Mouse (Mus musculus) retina, adult 2 months (tissue): ENCODE measurements around the gene Ppp1r9a.

Experiments used
- DNase-seq: peaks from one replicate; pipeline ENCODE4 v3.0.0-alpha.2; 2012; ENCODE audit warnings: low read depth, low spot score

Gene Ppp1r9a

DNA sequence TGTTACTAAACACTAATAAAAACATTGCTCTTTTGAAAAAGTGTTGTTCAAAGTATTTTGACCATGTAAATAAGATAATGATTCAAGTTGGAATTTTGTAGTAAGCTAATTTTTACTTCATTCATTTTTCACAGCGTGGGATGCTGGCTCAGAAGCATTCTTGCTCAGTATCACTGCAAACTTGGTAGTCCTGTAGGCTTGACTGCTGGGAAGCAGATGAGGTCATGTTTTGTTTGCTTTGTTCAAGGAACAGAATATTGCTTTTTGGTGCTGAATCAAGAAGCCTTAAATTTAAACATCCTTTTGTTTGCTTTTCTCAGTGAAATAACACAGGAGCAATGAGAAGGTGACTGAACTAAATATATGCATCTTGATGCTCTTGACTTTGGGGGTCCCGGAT is 136.6 kb downstream of the Ppp1r9a start:
- DNase-seq = no peak

DNA sequence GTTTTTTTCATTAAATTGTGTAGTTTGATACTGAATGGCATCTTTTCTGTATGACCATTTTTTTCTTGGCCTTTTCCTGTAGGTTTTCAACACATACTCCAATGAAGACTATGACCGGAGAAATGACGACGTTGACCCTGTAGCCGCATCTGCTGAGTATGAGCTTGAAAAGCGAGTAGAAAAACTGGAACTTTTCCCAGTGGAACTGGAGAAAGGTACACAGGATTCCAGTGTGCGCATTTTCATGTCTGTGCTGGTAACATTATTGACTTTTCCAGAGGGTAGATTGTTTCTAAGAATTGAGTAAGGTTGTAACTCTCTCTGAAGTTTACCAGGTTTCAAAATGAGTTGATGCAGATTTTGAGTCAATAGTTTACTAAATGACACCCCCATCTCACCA is 143.1 kb downstream of the Ppp1r9a start:
- DNase-seq = no peak

DNA sequence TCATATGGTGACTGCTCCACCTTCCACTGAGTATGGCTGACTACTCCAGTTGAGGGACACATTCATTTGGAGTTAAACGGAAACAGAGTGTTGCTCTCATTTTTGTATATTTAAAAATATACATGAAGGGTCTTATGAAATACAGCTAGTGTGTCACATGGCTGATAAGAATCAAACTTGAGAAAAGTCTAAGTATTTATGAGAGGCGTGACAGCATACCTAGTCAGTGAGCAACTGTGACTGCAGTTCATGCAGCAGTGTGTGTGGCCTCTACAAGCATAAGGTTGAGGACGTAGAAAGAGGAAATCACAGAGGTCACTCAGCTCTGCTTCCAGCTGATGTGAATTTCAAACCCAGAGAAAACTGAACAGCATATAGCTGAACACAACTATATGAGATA is 145.3 kb downstream of the Ppp1r9a start:
- no peak for DNase-seq

DNA sequence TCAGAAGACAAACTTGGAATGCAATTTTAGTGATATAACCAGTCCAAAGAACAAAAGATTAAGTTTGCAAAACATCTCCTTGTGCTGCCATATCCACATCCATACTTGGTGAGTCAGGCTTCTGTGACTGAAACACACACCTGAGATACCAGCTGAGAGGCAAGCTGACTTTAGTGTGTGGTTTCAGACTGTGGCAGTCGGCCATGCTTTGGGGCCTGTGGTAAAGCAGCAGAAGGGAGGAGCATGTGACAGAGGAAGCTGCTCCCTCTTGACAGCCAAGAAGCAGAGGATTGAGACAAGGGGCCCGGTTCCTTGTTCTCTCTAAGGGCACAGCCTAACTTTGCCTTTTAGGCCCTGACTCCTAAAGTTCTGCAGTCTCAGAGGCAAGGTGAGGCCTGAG is 149.6 kb downstream of the Ppp1r9a start:
- no peak for DNase-seq

DNA sequence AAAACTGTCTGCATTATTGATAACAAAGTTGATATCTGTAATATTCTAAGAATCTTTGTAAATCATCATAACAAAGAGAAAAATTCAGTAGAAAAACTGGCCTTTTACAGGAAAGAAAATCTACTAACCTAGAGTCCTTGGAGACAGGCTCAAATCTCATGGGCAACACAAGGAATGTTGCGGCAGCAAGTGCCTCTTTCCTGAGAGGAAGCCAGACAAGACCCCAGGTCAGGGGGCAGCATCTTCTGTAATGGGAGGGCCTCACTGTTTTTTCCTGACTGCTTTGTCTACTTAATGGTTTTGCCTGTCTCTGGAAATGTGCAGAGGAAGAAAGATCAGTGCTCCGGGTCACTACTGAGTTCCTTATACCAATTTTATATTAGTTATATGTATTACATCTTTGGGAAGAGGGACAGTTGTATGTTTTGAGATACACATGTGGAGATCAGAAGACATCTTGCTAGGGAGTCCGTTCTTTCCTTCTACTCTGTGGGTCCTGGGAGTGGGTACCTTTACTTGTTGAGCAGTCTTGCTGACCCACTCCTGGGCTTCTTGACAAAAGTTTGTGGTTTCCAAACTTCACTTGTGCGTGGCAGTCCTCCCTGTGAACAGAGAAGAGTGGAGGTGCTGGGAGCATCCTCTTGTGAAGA is 151.9 kb downstream of the Ppp1r9a start:
- DNase-seq = no peak

DNA sequence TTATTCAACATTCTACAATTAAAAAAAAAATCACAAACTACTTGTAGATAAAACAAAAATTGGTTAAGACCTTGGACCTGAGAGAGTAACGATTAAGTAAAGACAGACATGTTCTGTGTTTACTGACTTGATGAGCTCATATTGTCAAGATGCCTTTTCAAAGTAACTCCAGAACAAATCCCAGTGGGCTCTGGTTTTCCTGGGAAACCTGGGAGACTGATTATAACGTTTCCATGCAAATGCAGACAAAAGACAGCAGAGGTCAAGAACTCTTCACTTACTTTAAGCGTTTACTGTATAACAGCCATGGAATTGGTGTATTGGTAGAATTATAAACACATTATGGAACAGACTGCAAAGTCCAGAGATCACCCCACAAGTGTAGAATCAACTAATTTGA is 172.0 kb downstream of the Ppp1r9a start:
- DNase-seq = no peak

DNA sequence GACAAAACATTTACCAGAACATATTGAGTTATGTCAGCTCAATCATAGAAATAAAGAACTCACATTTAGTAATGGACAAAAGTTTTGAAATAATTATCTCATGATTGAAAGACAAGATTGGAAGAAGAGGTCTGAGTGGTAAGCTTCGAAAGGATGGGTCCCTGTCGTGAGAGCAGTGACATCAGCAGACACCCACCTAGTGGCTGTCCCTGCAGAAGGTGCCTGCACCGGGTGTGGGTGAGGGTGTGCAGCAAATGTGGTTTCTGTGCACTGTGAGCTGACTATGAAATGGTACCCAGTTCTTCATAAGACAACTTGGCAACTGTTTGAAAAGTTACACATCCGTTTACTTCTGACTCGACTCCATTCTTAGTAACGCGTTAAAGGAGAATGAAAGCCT is 173.0 kb downstream of the Ppp1r9a start:
- no peak for DNase-seq

DNA sequence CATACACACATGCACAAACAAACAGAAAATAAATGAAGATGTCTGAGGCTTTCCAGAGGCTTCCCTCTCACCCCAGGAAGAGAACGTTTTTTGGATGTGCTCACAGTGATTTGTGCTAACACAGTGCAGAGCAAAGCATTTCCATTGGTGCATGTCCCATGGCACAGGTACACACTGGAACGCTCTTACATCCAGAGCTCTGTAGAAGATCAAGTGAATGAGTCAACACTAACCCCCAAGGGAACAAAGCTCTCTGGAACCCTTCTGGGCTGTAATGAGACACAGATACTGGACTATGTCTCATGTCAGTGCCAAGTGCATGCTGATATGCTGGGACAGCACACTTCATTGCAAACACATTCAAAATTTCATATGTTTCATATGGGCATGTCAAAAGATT is 175.3 kb downstream of the Ppp1r9a start:
- no peak for DNase-seq

DNA sequence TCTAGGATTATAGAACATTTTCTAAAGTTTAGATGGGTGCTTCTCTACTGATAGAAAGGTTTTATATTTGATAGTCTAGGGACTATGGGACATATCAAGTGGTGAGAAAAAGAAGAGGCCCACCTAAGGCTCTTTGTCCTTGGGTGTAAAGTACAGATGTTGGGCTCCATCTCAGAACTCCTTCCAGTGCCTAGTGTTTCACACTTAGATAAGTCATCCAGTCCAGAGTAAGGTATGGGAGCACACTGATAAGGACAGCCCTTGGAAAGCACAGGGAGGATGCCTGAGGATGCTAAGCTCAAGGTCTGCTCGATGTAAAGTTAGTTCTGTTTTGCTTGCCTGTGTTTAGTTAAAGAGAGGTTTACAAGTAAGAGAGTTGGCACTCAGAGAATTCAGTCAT is 176.4 kb downstream of the Ppp1r9a start:
- no peak for DNase-seq

DNA sequence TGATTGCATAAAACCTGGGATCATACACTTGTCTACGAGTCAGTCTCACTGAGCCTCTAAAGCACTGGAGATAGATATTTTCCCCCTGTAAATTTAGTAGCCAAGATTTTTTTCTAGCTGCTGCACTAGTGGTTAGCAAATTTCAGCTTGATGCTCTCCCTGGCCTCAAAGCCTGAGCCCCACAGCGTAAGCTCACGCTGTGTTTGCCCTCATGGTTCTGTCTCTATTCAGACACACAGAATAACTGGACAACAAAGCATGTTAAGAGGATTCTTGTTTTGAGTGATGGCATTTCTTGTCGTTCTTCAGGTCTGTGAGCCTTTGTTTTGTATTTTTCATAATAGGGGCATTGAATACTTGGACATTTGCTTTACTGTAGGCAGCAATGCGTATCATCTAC is 177.4 kb downstream of the Ppp1r9a start:
- no peak for DNase-seq

DNA sequence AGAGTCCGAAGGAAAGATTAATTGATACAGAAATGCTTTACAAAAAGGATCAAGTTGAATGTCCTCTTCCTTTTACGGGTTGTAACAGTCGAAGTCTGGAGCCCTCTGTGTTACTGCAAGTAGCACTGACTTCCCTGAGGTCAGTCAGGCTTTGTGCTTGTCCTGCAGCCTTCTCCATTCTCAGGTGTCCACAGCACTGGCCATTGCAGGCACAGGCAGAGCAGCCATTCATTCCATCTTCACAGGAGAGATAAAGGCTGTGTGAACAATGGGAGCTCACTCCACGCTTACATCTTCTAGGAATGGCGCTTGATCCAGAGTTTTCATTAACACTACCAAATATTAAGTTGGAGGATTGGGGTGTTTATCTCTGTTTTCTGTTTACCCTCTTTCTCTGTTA is 177.8 kb downstream of the Ppp1r9a start:
- no peak for DNase-seq

DNA sequence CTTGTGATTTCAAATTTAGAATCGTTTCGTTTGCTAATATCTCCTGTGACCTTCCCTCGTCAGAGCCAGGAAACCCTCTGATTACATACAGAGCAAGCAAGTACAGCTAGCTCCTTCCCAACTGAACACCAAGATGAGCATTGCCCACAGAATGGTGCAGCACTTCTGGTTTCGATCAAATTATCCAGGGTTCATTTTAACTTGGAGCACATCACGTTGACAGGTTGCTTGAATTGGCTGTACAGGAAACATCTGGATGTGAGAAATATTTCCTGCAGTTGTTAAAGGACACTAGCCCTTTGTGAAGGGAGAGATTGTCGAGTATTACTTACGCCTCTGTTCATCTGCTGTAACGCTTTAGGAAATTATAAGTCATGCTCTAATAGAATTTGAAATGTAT is 178.4 kb downstream of the Ppp1r9a start:
- no peak for DNase-seq

DNA sequence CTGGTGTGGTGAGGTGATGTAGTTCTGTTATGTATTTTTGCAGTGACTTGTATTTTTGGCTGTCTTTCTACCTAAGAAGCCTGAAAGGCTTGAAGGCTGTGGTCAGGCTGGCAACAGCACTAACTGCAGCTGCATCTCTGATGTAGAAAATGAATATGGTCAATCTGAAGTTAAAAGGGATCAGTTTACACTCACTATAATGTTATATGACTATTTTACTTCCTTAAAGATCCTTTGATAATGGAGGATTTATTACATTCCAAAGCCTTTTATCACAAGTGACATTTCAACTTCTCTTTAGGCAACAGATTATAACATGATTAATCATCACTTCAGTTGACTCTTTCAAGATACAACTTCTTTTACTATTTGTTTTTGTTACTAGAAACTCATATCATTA is 179.4 kb downstream of the Ppp1r9a start:
- no peak for DNase-seq

DNA sequence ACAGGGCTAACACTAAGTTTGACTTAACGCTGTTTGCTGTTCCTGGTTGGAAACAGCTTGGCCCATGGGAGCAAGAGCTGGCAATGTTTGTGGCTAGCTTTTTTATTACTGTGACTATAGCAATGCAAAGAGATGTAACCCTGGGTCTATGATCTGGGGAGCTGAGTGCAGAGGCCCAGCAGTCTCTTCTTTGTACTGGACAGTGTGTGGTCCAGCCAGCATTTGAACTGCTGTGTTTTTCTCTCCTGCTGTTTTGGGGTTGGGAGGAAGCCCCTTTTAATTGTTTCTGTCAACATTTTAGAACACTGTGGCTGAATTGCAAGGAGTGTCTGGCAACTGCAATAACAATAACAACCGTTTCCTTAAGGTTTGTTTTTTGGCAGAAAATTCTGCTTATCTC is 180.0 kb downstream of the Ppp1r9a start:
- no peak for DNase-seq

DNA sequence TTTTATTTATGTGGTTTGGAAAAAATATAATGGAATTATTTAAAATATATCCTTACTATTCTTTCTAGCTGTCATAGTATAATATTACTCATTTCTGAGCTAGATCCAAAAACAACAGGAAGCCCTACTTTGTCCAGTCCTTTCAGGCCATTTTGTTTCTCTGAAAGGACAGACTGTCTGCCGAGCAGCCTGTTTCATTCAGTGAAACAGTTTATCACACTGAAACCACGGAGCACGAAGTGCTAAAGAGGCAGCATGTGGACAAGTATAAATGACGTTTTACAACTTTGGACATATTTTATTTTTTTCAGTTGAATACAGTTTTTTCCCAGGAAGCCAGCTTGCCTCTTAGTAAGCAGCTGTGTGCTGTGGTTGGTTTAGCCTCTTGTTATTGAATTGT is 181.2 kb downstream of the Ppp1r9a start:
- no peak for DNase-seq

DNA sequence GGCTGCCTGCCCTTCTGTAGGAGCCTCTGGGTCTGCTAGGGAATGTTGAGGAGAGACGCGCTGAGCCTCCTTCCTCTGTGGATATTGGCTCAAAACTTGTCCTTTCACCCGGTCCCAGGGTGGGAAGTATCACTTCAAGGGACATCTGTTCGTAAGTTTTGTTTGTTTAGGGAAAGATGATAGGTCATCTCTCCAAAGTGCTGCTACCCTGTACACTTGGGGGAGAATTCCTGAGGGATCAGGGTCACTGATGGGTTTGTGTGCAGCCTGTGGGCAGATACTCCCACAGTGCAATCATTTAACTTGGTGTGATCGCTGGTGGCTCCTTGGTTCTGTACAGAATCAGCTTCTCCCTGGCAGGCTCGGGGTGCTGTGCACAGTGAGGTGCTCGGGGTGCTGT is 189.2 kb downstream of the Ppp1r9a start:
- no peak for DNase-seq

DNA sequence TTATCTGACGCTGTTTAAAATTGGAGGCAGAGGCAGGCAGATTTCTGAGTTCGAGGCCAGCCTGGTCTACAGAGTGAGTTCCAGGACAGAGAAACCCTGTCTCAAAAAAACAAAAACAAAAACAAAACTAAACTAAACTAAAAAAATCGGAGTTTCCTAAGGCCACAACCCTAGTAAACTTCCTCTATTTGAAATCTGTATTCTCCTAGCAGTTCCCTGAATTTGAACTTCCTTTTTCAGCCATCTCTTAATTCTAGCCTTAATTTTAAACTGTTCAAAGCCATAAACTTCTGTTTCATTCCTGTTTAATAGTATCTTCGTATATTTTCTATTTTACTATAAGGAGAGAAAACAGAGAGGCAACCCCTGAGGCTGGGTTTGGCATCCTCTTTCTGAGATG is 190.1 kb downstream of the Ppp1r9a start:
- no peak for DNase-seq

DNA sequence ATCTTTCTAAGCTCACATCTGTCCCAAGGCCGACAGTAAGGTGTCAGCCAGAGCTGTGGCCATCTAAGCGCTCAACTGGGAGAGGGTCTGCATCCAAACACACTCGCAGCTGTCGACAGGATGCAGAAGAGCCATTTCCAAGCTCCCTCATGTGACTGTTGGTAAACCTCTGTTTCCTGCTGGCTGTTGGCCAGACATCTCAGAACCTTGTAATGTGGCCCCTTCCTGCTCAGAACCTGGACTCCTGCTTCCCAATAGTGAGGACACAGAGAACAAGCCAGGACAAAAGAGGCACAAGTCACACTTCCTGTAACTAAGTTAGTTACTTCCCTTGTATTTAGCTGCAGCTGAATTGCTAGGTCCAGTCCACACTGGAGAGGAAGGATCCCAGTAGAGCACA is 190.8 kb downstream of the Ppp1r9a start:
- no peak for DNase-seq

DNA sequence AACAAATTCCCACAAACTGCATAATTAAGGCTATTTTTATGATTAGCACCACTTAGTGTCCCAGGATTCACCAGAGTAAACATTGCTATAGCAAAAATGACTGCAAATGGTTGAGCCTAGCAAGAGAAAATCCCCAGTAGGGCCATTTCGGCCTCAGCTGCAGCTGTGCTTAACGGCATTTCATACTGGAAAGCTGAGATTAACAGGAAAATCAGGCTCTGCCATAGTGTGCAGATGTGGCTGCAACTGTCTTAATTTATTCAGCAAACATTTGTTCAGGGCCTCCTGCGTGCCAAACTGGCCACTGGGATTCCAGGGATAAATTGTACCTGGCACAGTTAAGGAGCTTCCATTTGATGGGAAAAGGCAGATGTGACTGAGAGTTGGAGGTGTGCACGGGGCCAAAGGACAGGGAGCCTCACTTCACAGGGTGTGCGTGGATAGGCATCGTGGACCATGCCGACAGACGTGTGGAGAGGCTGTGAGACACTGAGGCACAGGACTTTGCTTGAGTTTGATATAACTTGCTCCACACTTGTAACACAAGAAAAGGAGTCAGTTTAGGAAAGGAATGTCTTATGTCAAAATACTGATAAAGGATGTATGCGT is 192.8 kb downstream of the Ppp1r9a start:
- no peak for DNase-seq

DNA sequence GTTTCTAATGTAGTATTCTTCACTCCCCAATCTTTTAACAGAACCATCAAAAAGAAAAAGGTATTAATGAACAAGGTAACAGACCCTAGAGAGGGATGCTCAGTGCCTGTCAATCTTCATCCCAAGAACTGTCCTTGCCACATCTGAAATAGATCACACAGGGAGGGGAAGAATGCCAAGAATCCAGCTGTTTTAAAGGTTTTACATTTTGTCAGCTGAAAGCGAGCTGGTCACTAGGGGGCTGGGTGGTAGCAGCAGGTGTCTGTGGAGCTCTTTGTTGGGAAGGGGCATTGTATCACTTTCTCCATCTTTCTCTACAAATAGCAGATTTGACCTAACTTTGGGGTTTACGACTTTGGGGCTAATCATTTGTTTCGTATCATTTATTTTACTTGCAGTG is 194.6 kb downstream of the Ppp1r9a start:
- DNase-seq = no peak

DNA sequence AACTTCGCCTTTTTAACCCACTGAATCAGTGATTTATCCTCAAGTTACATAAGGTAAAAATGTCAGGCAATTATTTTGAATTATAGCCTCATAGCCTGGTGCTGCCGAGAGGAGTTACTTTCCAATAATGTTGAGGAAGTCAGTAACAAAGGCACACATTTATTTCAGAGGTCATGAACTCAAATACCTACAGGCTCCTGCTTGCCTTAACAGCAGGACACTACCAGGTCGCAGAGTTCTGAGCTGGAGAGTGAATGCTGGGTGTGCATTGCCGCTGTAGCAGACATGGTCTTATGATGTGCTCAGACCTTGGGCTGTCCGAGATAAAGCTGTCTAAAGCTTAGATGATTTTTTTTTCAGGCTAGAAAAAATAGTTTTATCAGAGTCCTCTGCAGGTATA is 196.6 kb downstream of the Ppp1r9a start:
- DNase-seq = no peak

DNA sequence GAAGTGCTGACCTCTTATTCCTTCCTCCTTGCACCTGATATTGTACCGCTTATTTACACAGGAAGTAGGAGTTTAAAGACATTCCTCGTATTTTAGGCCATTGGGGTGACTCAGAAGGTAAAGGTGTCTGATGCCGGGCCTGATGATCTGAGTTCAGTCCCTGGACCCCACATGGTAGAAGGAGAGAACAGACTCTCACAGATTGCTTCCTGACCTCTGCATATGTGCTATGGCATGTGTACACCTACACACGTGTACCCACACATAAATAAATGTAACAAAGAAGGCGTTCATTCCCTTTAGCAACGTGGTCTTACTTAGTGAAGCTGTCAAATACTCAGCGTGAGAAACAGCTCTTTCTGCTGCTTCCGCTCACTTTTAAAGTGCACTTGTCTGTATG is 197.1 kb downstream of the Ppp1r9a start:
- no peak for DNase-seq

DNA sequence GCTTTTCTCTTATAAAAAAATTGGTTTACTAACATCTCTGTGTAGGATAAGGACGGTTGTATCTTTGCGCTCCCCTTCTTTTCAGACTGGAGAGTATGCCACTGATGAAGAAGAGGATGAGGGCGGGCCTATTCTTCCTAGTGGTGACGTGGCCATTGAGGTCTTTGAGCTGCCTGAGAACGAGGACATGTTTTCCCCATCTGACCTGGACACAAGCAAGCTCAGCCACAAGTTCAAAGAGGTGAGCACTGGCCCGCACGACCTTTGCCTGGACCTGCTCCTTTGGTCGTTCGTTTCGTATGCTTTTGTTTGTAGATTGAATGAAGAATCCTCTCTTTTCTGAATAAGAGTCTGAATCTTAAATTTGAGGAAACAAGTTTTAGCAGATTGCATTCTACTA is 197.6 kb downstream of the Ppp1r9a start:
- DNase-seq = no peak

DNA sequence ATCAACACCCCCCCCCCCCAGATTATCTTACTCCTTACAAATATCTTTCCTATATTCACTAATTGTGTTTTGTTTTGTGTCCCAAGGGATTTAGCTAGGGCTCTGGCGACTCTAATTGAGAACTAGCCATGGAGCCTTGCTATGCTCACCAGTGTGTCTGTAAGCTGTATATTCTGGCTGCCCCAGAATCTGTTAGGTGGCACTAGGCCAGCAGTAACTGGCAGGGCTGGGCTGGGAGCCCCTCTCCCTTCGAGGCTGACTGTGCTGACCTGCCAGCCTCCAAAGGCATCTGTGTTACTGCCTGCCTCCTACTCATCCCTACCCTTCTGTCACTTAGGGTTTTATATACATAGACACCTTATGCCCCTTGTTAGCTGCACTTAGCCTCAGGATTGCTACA is 200.0 kb downstream of the Ppp1r9a start:
- no peak for DNase-seq
